In the genomic region with DNA sequence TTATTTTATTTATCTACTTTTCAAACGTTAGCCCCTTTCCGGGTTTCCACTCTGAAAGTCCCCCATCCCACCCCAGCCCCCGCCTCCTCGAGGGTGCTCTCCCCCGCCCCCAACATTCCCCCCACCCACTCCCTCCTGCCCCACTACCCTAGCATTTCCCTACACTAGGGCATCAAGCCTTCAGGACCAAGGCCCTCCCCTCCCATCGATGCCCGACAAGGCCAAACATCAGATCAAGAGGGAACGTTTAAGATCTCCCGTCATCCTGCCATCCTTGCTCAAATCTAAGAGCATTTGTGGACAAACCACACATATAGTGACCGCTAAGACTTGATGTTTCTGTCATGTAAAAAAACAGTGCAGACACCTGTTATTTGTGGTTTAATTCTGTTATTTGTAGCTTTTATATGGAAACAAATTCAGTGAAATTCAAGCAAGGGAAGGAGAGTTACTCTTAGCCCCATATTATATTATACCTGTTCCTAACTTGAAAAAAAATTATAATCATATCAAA, we compare ENCODE assay signal across 17 mouse cellular contexts. TPM values are rescaled to one million over a fixed set of nuclear protein-coding genes. Genes with fewer than 3 reads are reported as not detected.
A peak's percentile ranks its signal among the peaks of the same experiment; 100 is the strongest.
DNase-seq lines count a peak whose midpoint lies in the region; ATAC-seq and TF ChIP-seq lines count a peak whose summit lies in the region.
"Had no signal": no experiment of that assay in that cellular context is flagged by ENCODE, and none has a peak within 500 bp of the region (broad histone marks: within the 10 kb centered on the region; RNA-seq: fewer than 3 reads in every experiment).

No protein-coding gene starts in this region.

- H3K4me3 ChIP-seq in heart, embryonic 11.5 days (ENCODE audit: low read depth, low read length) = no peak overlapping the region
- no peak overlapping the region for H3K4me3 ChIP-seq in bone marrow macrophage, adult 2 months (ENCODE audit: insufficient read depth, low read length)
- H3K4me3 ChIP-seq in liver, embryonic 16.5 days (ENCODE audit: low read depth, low read length) = no peak overlapping the region
- H3K4me3 ChIP-seq: embryonic facial prominence, embryonic 10.5 days; hindbrain, embryonic 15.5 days; lung, embryonic 15.5 days had no signal

- no peak overlapping the region for H3K9ac ChIP-seq in heart, embryonic 11.5 days (ENCODE audit: low read depth, low read length)
- peak overlapping the region; percentile 57 for H3K9ac ChIP-seq in liver, embryonic 16.5 days (ENCODE audit: low read depth, low read length)
- H3K9ac ChIP-seq: hindbrain, embryonic 15.5 days; lung, embryonic 15.5 days had no signal

- WGBS in heart, embryonic 11.5 days (ENCODE audit: insufficient replicate concordance) = 66% methylated on average over 10 of the region's 10 CpGs
- 25% methylated on average over 10 of the region's 10 CpGs for WGBS in liver, embryonic 16.5 days (ENCODE audit: insufficient replicate concordance)

- peak overlapping the region; percentile 29; the same call in 1 of the 2 replicates for H3K27ac ChIP-seq in heart, embryonic 11.5 days (ENCODE audit: low read depth, low read length)
- H3K27ac ChIP-seq in bone marrow macrophage, adult 2 months (ENCODE audit: insufficient read depth, low read depth, low read length) = peak overlapping the region; percentile 81
- H3K27ac ChIP-seq in liver, embryonic 16.5 days (ENCODE audit: low read length) = peak overlapping the region; percentile 84
- H3K27ac ChIP-seq: embryonic facial prominence, embryonic 10.5 days; hindbrain, embryonic 15.5 days had no signal

- DNase-seq in heart, postnatal 4 days = no peak
- peak; percentile 65 for DNase-seq in 416B (ENCODE audit: low read depth)
- DNase-seq in embryo, embryonic 11 days = no peak
- DNase-seq in layer of hippocampus, adult 18-20 months (ENCODE audit: low spot score in 2 of 2) = no peak
- DNase-seq: cerebellum, postnatal 14 days; heart, postnatal 10 days; right cerebral cortex, postnatal 14 days; thymus, postnatal 14 days had no signal

- no peak for TF ChIP-seq POLR2A in bone marrow macrophage, adult 2 months (IDR thresholded peaks at IDR 0.05; ENCODE audit: borderline replicate concordance, low read depth, low read length)

- H3K4me2 ChIP-seq in heart, embryonic 11.5 days = no peak overlapping the region
- peak overlapping the region; percentile 48 for H3K4me2 ChIP-seq in liver, embryonic 16.5 days (ENCODE audit: low read depth, low read length)
- H3K4me2 ChIP-seq: hindbrain, embryonic 15.5 days; lung, embryonic 15.5 days had no signal

- H3K4me1 ChIP-seq in heart, embryonic 11.5 days (ENCODE audit: control insufficient read depth, insufficient read depth, low read length) = no peaks in the 10 kb centered on the region
- peaks cover 50% of the 10 kb centered on the region for H3K4me1 ChIP-seq in bone marrow macrophage, adult 2 months (ENCODE audit: control insufficient read depth, insufficient read depth, low read length)
- peaks cover 54% of the 10 kb centered on the region for H3K4me1 ChIP-seq in liver, embryonic 16.5 days (ENCODE audit: control insufficient read depth, low read depth, low read length)
- H3K4me1 ChIP-seq: hindbrain, embryonic 15.5 days had no signal

- H3K27me3 ChIP-seq in heart, embryonic 11.5 days (ENCODE audit: control insufficient read depth, insufficient read depth, low read length) = no peaks in the 10 kb centered on the region
- no peaks in the 10 kb centered on the region for H3K27me3 ChIP-seq in liver, embryonic 16.5 days (ENCODE audit: control insufficient read depth, insufficient read depth, low read depth, low read length)
- H3K27me3 ChIP-seq: hindbrain, embryonic 15.5 days; lung, embryonic 15.5 days had no signal

- H3K9me3 ChIP-seq in heart, embryonic 11.5 days (replicated peaks; ENCODE audit: control insufficient read depth, low read length) = no peaks in the 10 kb centered on the region
- no peaks in the 10 kb centered on the region for H3K9me3 ChIP-seq in liver, embryonic 16.5 days (replicated peaks; ENCODE audit: control insufficient read depth, low read length)
- H3K9me3 ChIP-seq: embryonic facial prominence, embryonic 10.5 days; G1E; hindbrain, embryonic 15.5 days; lung, embryonic 15.5 days had no signal

- no peak for TF ChIP-seq CTCF in bone marrow macrophage, adult 2 months (IDR thresholded peaks at IDR 0.05; ENCODE audit: low read depth, low read length)

- H3K36me3 ChIP-seq in heart, embryonic 11.5 days (ENCODE audit: control insufficient read depth, insufficient read depth, low read length) = no peaks in the 10 kb centered on the region
- H3K36me3 ChIP-seq in liver, embryonic 16.5 days (ENCODE audit: control insufficient read depth, insufficient read depth) = no peaks in the 10 kb centered on the region
- H3K36me3 ChIP-seq: embryonic facial prominence, embryonic 10.5 days; G1E; hindbrain, embryonic 15.5 days; lung, embryonic 15.5 days had no signal

- no peak for ATAC-seq in heart, embryonic 11.5 days (replicated peaks; ENCODE audit: insufficient number of reproducible peaks, low FRiP score, low TSS enrichment)
- no peak for ATAC-seq in liver, embryonic 16.5 days (ENCODE audit: low read depth)
- ATAC-seq: forebrain, embryonic 14.5 days; intestine, postnatal 0 days had no signal

RNA-seq across cellular contexts. Expression of a gene that starts 21.2 kb away (rescaled TPM):
- 7.1 and 8.4 TPM in 2 replicates for polyA plus RNA-seq in heart, embryonic 11.5 days (2014; fragmentation: Nextera tagmentation; extraction: Ambion mirVana)
- total RNA-seq in heart, postnatal 4 days (2021) = 10 to 100 TPM; 13.8 to 16.9 TPM
- 14.9 and 18.3 TPM in 2 replicates for polyA plus RNA-seq in bone marrow macrophage, adult 2 months (2012; ENCODE audit: insufficient read depth, insufficient read length, missing spikeins)
- polyA plus RNA-seq in liver, embryonic 16.5 days (2015; fragmentation: Nextera tagmentation; extraction: Ambion mirVana) = 40.8 and 42.3 TPM in 2 replicates
- total RNA-seq in layer of hippocampus, adult 18-20 months (2021) = 10 to 100 TPM; 35.5 to 37.6 TPM

RNA-seq across cellular contexts. Expression of a gene that starts 52.4 kb away (rescaled TPM):
- 360 and 376 TPM in 2 replicates for polyA plus RNA-seq in heart, embryonic 11.5 days (2014; fragmentation: Nextera tagmentation; extraction: Ambion mirVana)
- 100 to 1,000 TPM; 268 to 285 TPM for total RNA-seq in heart, postnatal 4 days (2021)
- 349 and 394 TPM in 2 replicates for polyA plus RNA-seq in bone marrow macrophage, adult 2 months (2012; ENCODE audit: insufficient read depth, insufficient read length, missing spikeins)
- 198 and 207 TPM in 2 replicates for polyA plus RNA-seq in liver, embryonic 16.5 days (2015; fragmentation: Nextera tagmentation; extraction: Ambion mirVana)
- total RNA-seq in layer of hippocampus, adult 18-20 months (2021) = 100 to 1,000 TPM; 208 to 222 TPM

Comparison
In these comparisons a context has a peak if more than half of its experiments do, and no peak if none do; other contexts are left out.
1. H3K27ac ChIP-seq: peak in every context shown above with its lines; median percentile 84 in liver, embryonic 16.5 days; 81 in bone marrow macrophage, adult 2 months; 29 in heart, embryonic 11.5 days.